Mouse (Mus musculus) heart, embryonic 10.5 days (tissue): ENCODE measurements at regions not wholly inside any gene's neighbourhood (a gene's known extent, or its start where the extent isn't known, plus 50 kb on each side); places are given as distances from the start of the nearest gene placed in this dataset.

Source experiments
- DNase-seq: peaks from one replicate; pipeline ENCODE4 v3.0.0-alpha.2; 2017; ENCODE audit warnings: low spot score
- H3K27ac ChIP-seq: fragments of 300-500 bp; sonication (generic); 2 replicates; pipeline ENCODE4 v1.5.1; 2016; ENCODE audit warnings: mild to moderate bottlenecking
- H3K27me3 ChIP-seq: fragments of 300-500 bp; sonication (generic); 2 replicates; pipeline ENCODE4 v1.6.1; 2016; ENCODE audit warnings: mild to moderate bottlenecking; ENCODE audit not compliant: poor library complexity, insufficient read depth, severe bottlenecking
- H3K36me3 ChIP-seq: fragments of 300-500 bp; sonication (generic); 2 replicates; pipeline ENCODE4 v1.6.1; 2016; ENCODE audit warnings: mild to moderate bottlenecking, moderate library complexity
- H3K4me1 ChIP-seq: fragments of 300-500 bp; sonication (generic); 2 replicates; pipeline ENCODE4 v1.6.1; 2016; ENCODE audit warnings: mild to moderate bottlenecking
- H3K4me3 ChIP-seq: fragments of 300-500 bp; sonication (generic); 2 replicates; pipeline ENCODE4 v1.5.1; 2016; ENCODE audit warnings: mild to moderate bottlenecking, moderate library complexity
- H3K9me3 ChIP-seq: fragments of 300-500 bp; sonication (generic); 2 replicates; pipeline ENCODE4 v1.6.1; 2016; ENCODE audit warnings: mild to moderate bottlenecking, moderate library complexity
- WGBS: fragments of 180-500 bp; shearing (Covaris S2); methylation state at CpG from one replicate; pipeline ENCODE4 v1.1.7; 2016; 5-methylcytosine and 5-hydroxymethylcytosine counted together

- H3K4me3 ChIP-seq, result no peak overlapping the region
- H3K9me3 ChIP-seq, result no peaks in the 10 kb centered on the region
- peaks cover 35% of the 10 kb centered on the region for H3K27me3 ChIP-seq
- H3K36me3 ChIP-seq, result no peaks in the 10 kb centered on the region
- H3K4me1 ChIP-seq, result 0 out of 2 replicates have a peak, but pooled peaks cover 3% of the 10 kb centered on the region
- no peak for DNase-seq
- 94% methylated on average over 5 of the region's 5 CpGs for WGBS
- H3K27ac ChIP-seq, result no peak overlapping the region
Observed at GRCm38 (mm10) chr1:190446676-190447075, 276.2 kb upstream of the Prox1 start.

GRCm38 (mm10) chr1:190444366-190444765 lies 273.9 kb upstream of the Prox1 start:
- Histone ChIP-seq H3K4me1 (peaks cover 5% of the 10 kb centered on the region; the same call in 1 of the 2 replicates), H3K27me3 (peaks cover 35% of the 10 kb centered on the region), H3K9me3 (no peaks in the 10 kb centered on the region), H3K36me3 (no peaks in the 10 kb centered on the region), H3K4me3 (no peak overlapping the region), H3K27ac (no peak overlapping the region)
- 51% methylated on average over 9 of the region's 9 CpGs for WGBS
- DNase-seq, result no peak

DNA sequence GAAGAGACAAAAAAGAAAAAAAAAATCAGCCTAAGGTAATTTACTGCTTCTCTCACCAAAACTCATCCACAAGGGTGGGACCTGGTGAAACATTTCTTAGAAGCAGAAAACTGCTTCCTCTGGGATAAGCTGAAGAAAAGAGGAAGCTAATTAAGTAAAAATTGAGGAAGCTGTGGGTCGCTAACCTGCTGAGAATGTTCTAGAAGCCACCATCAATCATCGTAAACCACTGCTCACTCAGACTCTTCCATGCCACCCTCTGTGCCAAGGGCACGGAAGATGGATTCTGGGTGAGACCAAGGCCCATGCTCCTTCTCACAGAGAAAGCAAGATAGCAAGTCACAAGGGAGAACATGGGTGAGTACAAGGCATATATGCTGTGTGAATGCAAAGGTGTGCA lies 272.7 kb upstream of the Prox1 start:
- WGBS, result 81% methylated on average over 3 of the region's 3 CpGs
- no peaks in the 10 kb centered on the region for H3K36me3 ChIP-seq
- no peak overlapping the region for H3K4me3 ChIP-seq
- no peak overlapping the region for H3K27ac ChIP-seq
- H3K27me3 ChIP-seq, result peaks cover 27% of the 10 kb centered on the region
- no peak for DNase-seq
- H3K9me3 ChIP-seq, result no peaks in the 10 kb centered on the region
- peaks cover 12% of the 10 kb centered on the region for H3K4me1 ChIP-seq

- H3K36me3 ChIP-seq, result no peaks in the 10 kb centered on the region
- no peak overlapping the region for H3K27ac ChIP-seq
- H3K9me3 ChIP-seq, result no peaks in the 10 kb centered on the region
- peaks cover 12% of the 10 kb centered on the region for H3K4me1 ChIP-seq
- peaks cover 23% of the 10 kb centered on the region for H3K27me3 ChIP-seq
- 73% methylated on average over 4 of the region's 4 CpGs for WGBS
- no peak overlapping the region for H3K4me3 ChIP-seq
- no peak for DNase-seq
Observed at GRCm38 (mm10) chr1:190442166-190442565, 271.7 kb upstream of the Prox1 start.

DNA sequence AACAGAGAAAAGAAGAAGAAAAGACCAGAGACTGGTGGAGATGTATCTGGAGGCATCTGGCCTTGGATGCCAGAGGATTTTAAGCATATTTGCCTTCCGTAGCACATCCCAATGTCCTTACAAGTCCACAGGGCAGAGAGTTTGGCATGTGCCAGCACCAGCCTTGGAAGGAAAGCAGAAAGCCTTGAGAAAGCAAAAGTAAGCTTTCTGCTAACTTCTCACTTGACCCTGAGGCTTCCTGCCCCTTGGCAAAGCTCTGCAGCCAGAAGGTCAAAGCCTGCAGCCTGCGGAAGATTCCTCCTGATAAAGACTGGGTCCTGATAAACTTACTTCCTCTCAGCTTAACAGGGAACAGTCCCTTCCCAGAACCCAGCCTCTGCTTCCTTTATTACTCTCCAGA lies 268.3 kb upstream of the Prox1 start:
- peaks cover 9% of the 10 kb centered on the region for H3K4me1 ChIP-seq
- no peak for DNase-seq
- no peak overlapping the region for H3K27ac ChIP-seq
- 0 out of 2 replicates have a peak, but pooled peaks cover 11% of the 10 kb centered on the region for H3K27me3 ChIP-seq
- H3K36me3 ChIP-seq, result no peaks in the 10 kb centered on the region
- no peak overlapping the region for H3K4me3 ChIP-seq
- no peaks in the 10 kb centered on the region for H3K9me3 ChIP-seq
- 43% methylated on average over 2 of the region's 2 CpGs for WGBS

DNA sequence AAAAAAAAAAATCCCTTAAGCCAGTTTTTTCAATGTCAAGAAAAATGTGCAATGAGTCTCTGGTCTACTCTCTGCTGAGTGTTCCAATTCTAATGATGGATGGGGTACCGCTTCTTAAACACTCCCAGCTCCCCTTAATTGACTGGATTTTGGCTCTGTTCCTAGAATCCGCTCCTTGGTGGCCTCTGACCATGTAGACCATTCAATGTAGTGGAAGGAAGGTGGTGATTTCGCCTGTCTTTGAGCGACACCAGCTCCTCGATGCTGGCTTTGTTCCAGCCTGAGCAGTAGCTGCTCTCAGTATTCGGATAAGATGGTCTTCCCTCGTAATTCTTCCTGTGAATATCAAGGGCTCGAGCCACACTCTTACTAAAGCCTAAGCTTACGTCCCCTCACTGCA lies 252.4 kb upstream of the Prox1 start:
- H3K27me3 ChIP-seq, result 0 out of 2 replicates have a peak, but pooled peaks cover 3% of the 10 kb centered on the region
- H3K27ac ChIP-seq, result no peak overlapping the region
- peaks cover 4% of the 10 kb centered on the region; the same call in 1 of the 2 replicates for H3K4me1 ChIP-seq
- no peak for DNase-seq
- 0 out of 2 replicates have a peak, but pooled peaks cover 3% of the 10 kb centered on the region for H3K36me3 ChIP-seq
- 67% methylated on average over 9 of the region's 9 CpGs for WGBS
- no peaks in the 10 kb centered on the region; the same call in 1 of the 2 replicates for H3K9me3 ChIP-seq
- no peak overlapping the region for H3K4me3 ChIP-seq

GRCm38 (mm10) chr1:190419709-190420108 lies 249.2 kb upstream of the Prox1 start:
- WGBS, result 81% methylated on average over 13 of the region's 13 CpGs
- Histone ChIP-seq H3K36me3 (0 out of 2 replicates have a peak, but pooled peaks cover 3% of the 10 kb centered on the region), H3K27me3 (0 out of 2 replicates have a peak, but pooled peaks cover 4% of the 10 kb centered on the region), H3K4me3 (no peak overlapping the region), H3K9me3 (no peaks in the 10 kb centered on the region; the same call in 1 of the 2 replicates), H3K4me1 (no peaks in the 10 kb centered on the region), H3K27ac (no peak overlapping the region)
- no peak for DNase-seq

- 15% methylated on average over 11 of the region's 11 CpGs for WGBS
- DNase-seq, result no peak
- no peaks in the 10 kb centered on the region for H3K36me3 ChIP-seq
- H3K4me3 ChIP-seq, result no peak overlapping the region
- H3K27me3 ChIP-seq, result 0 out of 2 replicates have a peak, but pooled peaks cover 4% of the 10 kb centered on the region
- H3K4me1 ChIP-seq, result no peaks in the 10 kb centered on the region
- no peak overlapping the region for H3K27ac ChIP-seq
- no peaks in the 10 kb centered on the region for H3K9me3 ChIP-seq
Observed at GRCm38 (mm10) chr1:190417326-190417725, 246.8 kb upstream of the Prox1 start.

GRCm38 (mm10) chr1:190411756-190412155 lies 241.2 kb upstream of the Prox1 start:
- DNase-seq, result no peak
- H3K9me3 ChIP-seq, result no peaks in the 10 kb centered on the region
- no peaks in the 10 kb centered on the region for H3K4me1 ChIP-seq
- WGBS, result 85% methylated on average over 5 of the region's 5 CpGs
- H3K27ac ChIP-seq, result no peak overlapping the region
- H3K36me3 ChIP-seq, result no peaks in the 10 kb centered on the region
- H3K27me3 ChIP-seq, result no peaks in the 10 kb centered on the region
- no peak overlapping the region for H3K4me3 ChIP-seq

DNA sequence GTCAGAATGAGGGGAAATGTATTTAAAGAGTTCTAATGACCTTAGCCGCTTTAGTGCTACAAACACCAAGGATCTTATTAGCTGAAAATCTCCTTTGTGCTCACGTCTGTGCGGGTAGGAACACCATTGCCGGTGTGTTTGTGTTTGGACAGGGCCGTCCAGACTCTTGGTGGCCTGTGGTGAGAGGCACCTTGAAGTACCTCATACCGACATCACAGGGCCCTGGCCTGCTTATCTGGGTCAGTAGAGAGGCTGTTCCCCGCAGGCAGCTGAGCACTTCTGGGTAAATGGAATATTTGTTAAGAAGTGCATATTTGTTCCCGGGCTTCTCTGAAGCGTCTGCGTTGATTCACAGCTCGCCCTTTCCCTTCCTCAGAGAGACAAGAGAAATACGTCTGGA lies 232.8 kb upstream of the Prox1 start:
- Histone ChIP-seq H3K27ac (no peak overlapping the region), H3K4me3 (no peak overlapping the region), H3K27me3 (no peaks in the 10 kb centered on the region), H3K4me1 (peaks cover 12% of the 10 kb centered on the region; the same call in 1 of the 2 replicates), H3K36me3 (no peaks in the 10 kb centered on the region), H3K9me3 (no peaks in the 10 kb centered on the region)
- WGBS, result 36% methylated on average over 12 of the region's 12 CpGs
- no peak for DNase-seq

DNA sequence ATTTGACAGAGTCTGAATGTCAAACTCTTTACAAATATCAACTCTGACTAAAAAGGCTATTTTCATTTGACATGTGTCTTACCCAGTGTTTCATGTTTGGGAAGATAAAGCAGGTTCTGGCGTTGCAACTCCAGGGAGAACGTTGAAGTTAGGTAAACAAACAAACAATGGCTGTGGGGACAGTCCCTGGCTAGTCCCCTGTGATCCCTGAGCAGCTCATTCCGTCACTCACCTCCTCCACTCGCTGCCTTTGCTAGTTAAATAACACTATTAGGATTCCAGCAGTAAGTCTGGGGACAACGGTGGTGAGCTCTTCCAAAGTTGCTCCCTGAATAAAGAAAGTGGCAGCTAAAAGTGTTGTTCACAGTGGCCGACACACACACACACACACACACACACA lies 227.8 kb upstream of the Prox1 start:
- Histone ChIP-seq H3K36me3 (no peaks in the 10 kb centered on the region), H3K9me3 (no peaks in the 10 kb centered on the region), H3K4me3 (no peak overlapping the region), H3K4me1 (peaks cover 5% of the 10 kb centered on the region; the same call in 1 of the 2 replicates), H3K27me3 (no peaks in the 10 kb centered on the region), H3K27ac (no peak overlapping the region)
- WGBS, result 44% methylated on average over 6 of the region's 6 CpGs
- no peak for DNase-seq

GRCm38 (mm10) chr1:190397811-190398210 lies 227.3 kb upstream of the Prox1 start:
- H3K36me3 ChIP-seq, result no peaks in the 10 kb centered on the region
- DNase-seq, result no peak
- H3K9me3 ChIP-seq, result no peaks in the 10 kb centered on the region
- no peaks in the 10 kb centered on the region for H3K27me3 ChIP-seq
- H3K4me1 ChIP-seq, result peaks cover 4% of the 10 kb centered on the region; the same call in 1 of the 2 replicates
- 49% methylated on average over 2 of the region's 2 CpGs for WGBS
- no peak overlapping the region for H3K4me3 ChIP-seq
- H3K27ac ChIP-seq, result no peak overlapping the region

DNA sequence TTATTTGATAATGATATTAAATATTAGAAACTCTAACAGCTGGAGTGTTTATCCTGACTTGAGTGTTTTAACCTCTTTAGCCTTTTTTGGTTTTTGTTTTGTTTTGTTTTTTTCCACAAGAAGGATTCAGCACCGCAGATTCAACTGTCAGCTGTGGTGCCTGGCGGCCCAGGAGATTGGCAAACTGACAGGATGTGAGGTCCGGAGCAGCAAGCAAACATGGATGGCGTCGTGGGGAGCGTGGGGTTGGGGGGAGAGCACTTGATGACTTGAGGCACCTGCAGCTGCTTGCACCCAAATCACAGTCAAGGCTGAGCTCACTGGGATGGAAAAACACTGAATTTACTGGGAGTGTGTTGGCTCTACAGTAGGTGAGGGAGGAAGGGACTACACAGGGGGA lies 222.5 kb upstream of the Prox1 start:
- no peak overlapping the region for H3K4me3 ChIP-seq
- H3K27me3 ChIP-seq, result 0 out of 2 replicates have a peak, but pooled peaks cover 2% of the 10 kb centered on the region
- no peak for DNase-seq
- no peaks in the 10 kb centered on the region for H3K36me3 ChIP-seq
- no peak overlapping the region for H3K27ac ChIP-seq
- H3K4me1 ChIP-seq, result peaks cover 4% of the 10 kb centered on the region; the same call in 1 of the 2 replicates
- no peaks in the 10 kb centered on the region for H3K9me3 ChIP-seq
- WGBS, result 82% methylated on average over 6 of the region's 6 CpGs

- no peak for DNase-seq
- H3K4me3 ChIP-seq, result no peak overlapping the region
- H3K27ac ChIP-seq, result no peak overlapping the region
- 84% methylated on average over 4 of the region's 4 CpGs for WGBS
- H3K9me3 ChIP-seq, result no peaks in the 10 kb centered on the region
- H3K4me1 ChIP-seq, result no peaks in the 10 kb centered on the region
- 0 out of 2 replicates have a peak, but pooled peaks cover 11% of the 10 kb centered on the region for H3K27me3 ChIP-seq
- H3K36me3 ChIP-seq, result no peaks in the 10 kb centered on the region
Observed at GRCm38 (mm10) chr1:190388853-190389252, 218.3 kb upstream of the Prox1 start.
